Comparison of ENCODE assay signal across 17 mouse cellular contexts in the genomic region with DNA sequence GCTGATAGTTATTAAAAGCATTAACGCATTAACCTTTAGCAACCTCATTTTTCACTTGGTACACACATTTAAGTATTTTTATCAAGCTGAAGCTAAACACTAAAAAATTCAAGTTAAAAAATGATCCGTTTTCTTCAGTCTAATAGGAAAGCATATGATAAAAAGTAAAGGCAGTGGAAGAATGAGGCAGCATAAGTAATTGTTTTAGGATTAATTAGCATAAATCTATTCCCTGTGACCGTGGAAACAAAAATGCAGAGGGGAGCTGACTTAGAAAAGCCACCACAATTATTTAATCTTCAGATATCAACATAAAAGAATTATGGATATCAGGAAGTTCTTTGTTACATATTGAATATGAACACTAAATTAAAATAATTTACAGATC. TPM values are rescaled to one million over a fixed set of nuclear protein-coding genes. Genes with fewer than 3 reads are reported as not detected.
DNase-seq lines count a peak whose midpoint lies in the region; ATAC-seq and TF ChIP-seq lines count a peak whose summit lies in the region.
"Had no signal": no experiment of that assay in that cellular context is flagged by ENCODE, and none has a peak within 500 bp of the region (broad histone marks: within the 10 kb centered on the region; RNA-seq: fewer than 3 reads in every experiment).

No protein-coding gene starts in this region.

- no peak for DNase-seq in embryonic facial prominence, embryonic 10.5 days (ENCODE audit: low spot score)
- DNase-seq in forebrain, embryonic 11.5 days (ENCODE audit: low spot score), result no peak
- DNase-seq in right cerebral cortex, adult 2 months (ENCODE audit: low spot score in 2 of 2), result no peak
- no peak for DNase-seq in lung, postnatal 0 days (ENCODE audit: low spot score)
- DNase-seq in adipocyte (ENCODE audit: low spot score), result no peak
- DNase-seq: adrenal gland, postnatal 36 days; cerebellum, postnatal 25 days; gastrocnemius, postnatal 25 days; kidney, adult 2 months; kidney, postnatal 36 days; lung, adult 2 months had no signal

- H3K9me3 ChIP-seq in embryonic facial prominence, embryonic 10.5 days, result no peaks in the 10 kb centered on the region
- no peaks in the 10 kb centered on the region; the same call in 1 of the 2 replicates for H3K9me3 ChIP-seq in forebrain, embryonic 11.5 days (ENCODE audit: control insufficient read depth, low read length)
- no peaks in the 10 kb centered on the region for H3K9me3 ChIP-seq in hindbrain, embryonic 13.5 days
- H3K9me3 ChIP-seq in midbrain, embryonic 15.5 days, result no peaks in the 10 kb centered on the region
- no peaks in the 10 kb centered on the region for H3K9me3 ChIP-seq in lung, postnatal 0 days (ENCODE audit: low read length)
- H3K9me3 ChIP-seq: embryonic facial prominence, embryonic 13.5 days had no signal

- no peaks in the 10 kb centered on the region for H3K27me3 ChIP-seq in embryonic facial prominence, embryonic 10.5 days (replicated peaks; ENCODE audit: low read depth, poor library complexity, severe bottlenecking)
- H3K27me3 ChIP-seq in forebrain, embryonic 11.5 days (ENCODE audit: control insufficient read depth, insufficient read depth, low read length), result no peaks in the 10 kb centered on the region
- no peaks in the 10 kb centered on the region for H3K27me3 ChIP-seq in hindbrain, embryonic 13.5 days
- H3K27me3 ChIP-seq in midbrain, embryonic 15.5 days (replicated peaks), result no peaks in the 10 kb centered on the region
- H3K27me3 ChIP-seq in lung, postnatal 0 days (replicated peaks; ENCODE audit: insufficient read depth, low read length), result no peaks in the 10 kb centered on the region
- H3K27me3 ChIP-seq: embryonic facial prominence, embryonic 13.5 days had no signal

- H3K4me1 ChIP-seq in embryonic facial prominence, embryonic 10.5 days, result peaks cover 7% of the 10 kb centered on the region
- peaks cover 2% of the 10 kb centered on the region; the same call in 1 of the 2 replicates for H3K4me1 ChIP-seq in forebrain, embryonic 11.5 days (replicated peaks; ENCODE audit: control insufficient read depth, insufficient read depth, low read length)
- H3K4me1 ChIP-seq in hindbrain, embryonic 13.5 days (replicated peaks), result peaks cover 8% of the 10 kb centered on the region
- peaks cover 12% of the 10 kb centered on the region for H3K4me1 ChIP-seq in midbrain, embryonic 15.5 days
- no peaks in the 10 kb centered on the region; the same call in 1 of the 2 replicates for H3K4me1 ChIP-seq in lung, postnatal 0 days (ENCODE audit: insufficient read depth, low read depth, low read length)
- H3K4me1 ChIP-seq: embryonic facial prominence, embryonic 13.5 days had no signal

- no peak for ATAC-seq in forebrain, embryonic 11.5 days (replicated peaks; ENCODE audit: low FRiP score)
- no peak for ATAC-seq in hindbrain, embryonic 13.5 days (ENCODE audit: low FRiP score)
- peak; percentile 21; the same call in 1 of the 2 replicates for ATAC-seq in midbrain, embryonic 15.5 days (replicated peaks)
- ATAC-seq in lung, postnatal 0 days, result no peak

- no peak for TF ChIP-seq EP300 in lung, postnatal 0 days (IDR thresholded peaks at IDR 0.05)

- no peak for TF ChIP-seq CTCF in lung, postnatal 0 days (IDR thresholded peaks at IDR 0.05)

- peak overlapping the region; percentile 37 for H3K4me2 ChIP-seq in forebrain, embryonic 11.5 days (ENCODE audit: low read depth, low read length, severe bottlenecking)
- H3K4me2 ChIP-seq in hindbrain, embryonic 13.5 days, result peak overlapping the region; percentile 51
- H3K4me2 ChIP-seq in midbrain, embryonic 15.5 days, result peak overlapping the region; percentile 47
- no peak overlapping the region for H3K4me2 ChIP-seq in lung, postnatal 0 days (replicated peaks; ENCODE audit: low read depth, low read length)

- no peaks in the 10 kb centered on the region for H3K36me3 ChIP-seq in embryonic facial prominence, embryonic 10.5 days (replicated peaks)
- H3K36me3 ChIP-seq in forebrain, embryonic 11.5 days (ENCODE audit: control insufficient read depth, insufficient read depth, low read length), result no peaks in the 10 kb centered on the region
- H3K36me3 ChIP-seq in hindbrain, embryonic 13.5 days, result no peaks in the 10 kb centered on the region
- no peaks in the 10 kb centered on the region for H3K36me3 ChIP-seq in midbrain, embryonic 15.5 days (replicated peaks)
- H3K36me3 ChIP-seq in lung, postnatal 0 days (ENCODE audit: insufficient read depth, low read length), result no peaks in the 10 kb centered on the region
- H3K36me3 ChIP-seq: embryonic facial prominence, embryonic 13.5 days had no signal

- no peak overlapping the region for H3K9ac ChIP-seq in forebrain, embryonic 11.5 days (ENCODE audit: low read length)
- peak overlapping the region; percentile 62; the same call in 1 of the 2 replicates for H3K9ac ChIP-seq in hindbrain, embryonic 13.5 days
- peak overlapping the region; percentile 21 for H3K9ac ChIP-seq in midbrain, embryonic 15.5 days
- H3K9ac ChIP-seq in lung, postnatal 0 days (replicated peaks; ENCODE audit: low read depth), result no peak overlapping the region
- H3K9ac ChIP-seq: embryonic facial prominence, embryonic 13.5 days had no signal

- H3K27ac ChIP-seq in embryonic facial prominence, embryonic 10.5 days (replicated peaks), result peak overlapping the region; percentile 69
- no peak overlapping the region for H3K27ac ChIP-seq in forebrain, embryonic 11.5 days (ENCODE audit: low read depth, low read length)
- peak overlapping the region; percentile 90 for H3K27ac ChIP-seq in hindbrain, embryonic 13.5 days
- H3K27ac ChIP-seq in midbrain, embryonic 15.5 days, result peak overlapping the region; percentile 84
- H3K27ac ChIP-seq in lung, postnatal 0 days (ENCODE audit: low read length), result no peak overlapping the region
- H3K27ac ChIP-seq: embryonic facial prominence, embryonic 13.5 days; stomach, postnatal 0 days had no signal

- H3K4me3 ChIP-seq in embryonic facial prominence, embryonic 10.5 days, result no peak overlapping the region; the same call in 1 of the 2 replicates
- no peak overlapping the region for H3K4me3 ChIP-seq in forebrain, embryonic 11.5 days (ENCODE audit: low read depth, low read length)
- H3K4me3 ChIP-seq in hindbrain, embryonic 13.5 days, result peak overlapping the region; percentile 25
- H3K4me3 ChIP-seq in midbrain, embryonic 15.5 days, result peak overlapping the region; percentile 13
- H3K4me3 ChIP-seq in lung, postnatal 0 days (ENCODE audit: low read depth, low read length), result no peak overlapping the region
- H3K4me3 ChIP-seq: embryonic facial prominence, embryonic 13.5 days had no signal

- WGBS in embryonic facial prominence, embryonic 10.5 days, result 66% methylated on average over 3 of the region's 3 CpGs
- 38% methylated on average over 3 of the region's 3 CpGs for WGBS in forebrain, embryonic 11.5 days
- WGBS in hindbrain, embryonic 13.5 days, result 24% methylated on average over 3 of the region's 3 CpGs
- 15% methylated on average over 3 of the region's 3 CpGs for WGBS in midbrain, embryonic 15.5 days
- WGBS in lung, postnatal 0 days, result 54% methylated on average over 3 of the region's 3 CpGs

RNA-seq across cellular contexts. Expression of gene Sike1, which starts 15.2 kb away (rescaled TPM):
- polyA plus RNA-seq in embryonic facial prominence, embryonic 10.5 days (2016; fragmentation: Nextera tagmentation; extraction: Ambion mirVana), result 55.7 and 57.2 TPM in 2 replicates
- 80.7 and 102 TPM in 2 replicates for polyA plus RNA-seq in forebrain, embryonic 11.5 days (2014; fragmentation: Nextera tagmentation; extraction: Ambion mirVana)
- 54.3 and 64.6 TPM in 2 replicates for polyA plus RNA-seq in hindbrain, embryonic 13.5 days (2015; fragmentation: Nextera tagmentation; extraction: Ambion mirVana)
- 57.0 and 59.2 TPM in 2 replicates for polyA plus RNA-seq in midbrain, embryonic 15.5 days (2015; fragmentation: Nextera tagmentation; extraction: Ambion mirVana)
- 56.3 and 66.6 TPM in 2 replicates for polyA plus RNA-seq in lung, postnatal 0 days (2015; fragmentation: Nextera tagmentation; extraction: Ambion mirVana)

RNA-seq across cellular contexts. Expression of gene Nr1h5, which starts 16.4 kb away (rescaled TPM):
- polyA plus RNA-seq in embryonic facial prominence, embryonic 10.5 days (2016; fragmentation: Nextera tagmentation; extraction: Ambion mirVana), result not detected in 2 replicates
- 0.09 and 0.12 TPM in 2 replicates for polyA plus RNA-seq in forebrain, embryonic 11.5 days (2014; fragmentation: Nextera tagmentation; extraction: Ambion mirVana)
- polyA plus RNA-seq in hindbrain, embryonic 13.5 days (2015; fragmentation: Nextera tagmentation; extraction: Ambion mirVana), result 0.08 TPM in 1 of 2 replicates, not detected in the other
- 0.05 and 0.17 TPM in 2 replicates for polyA plus RNA-seq in midbrain, embryonic 15.5 days (2015; fragmentation: Nextera tagmentation; extraction: Ambion mirVana)
- 0.06 TPM in 1 of 2 replicates, not detected in the other for polyA plus RNA-seq in lung, postnatal 0 days (2015; fragmentation: Nextera tagmentation; extraction: Ambion mirVana)
- polyA plus RNA-seq: embryonic facial prominence, embryonic 13.5 days; stomach, postnatal 0 days had no signal

RNA-seq across cellular contexts. Expression of gene Csde1, which starts 39.9 kb away (rescaled TPM):
- polyA plus RNA-seq in embryonic facial prominence, embryonic 10.5 days (2016; fragmentation: Nextera tagmentation; extraction: Ambion mirVana), result 469 and 474 TPM in 2 replicates
- polyA plus RNA-seq in forebrain, embryonic 11.5 days (2014; fragmentation: Nextera tagmentation; extraction: Ambion mirVana), result 452 and 505 TPM in 2 replicates
- 448 and 460 TPM in 2 replicates for polyA plus RNA-seq in hindbrain, embryonic 13.5 days (2015; fragmentation: Nextera tagmentation; extraction: Ambion mirVana)
- 351 and 378 TPM in 2 replicates for polyA plus RNA-seq in midbrain, embryonic 15.5 days (2015; fragmentation: Nextera tagmentation; extraction: Ambion mirVana)
- polyA plus RNA-seq in lung, postnatal 0 days (2015; fragmentation: Nextera tagmentation; extraction: Ambion mirVana), result 167 and 191 TPM in 2 replicates

RNA-seq across cellular contexts. Expression of gene Sycp1, which starts 44.4 kb away (rescaled TPM):
- not detected in 2 replicates for polyA plus RNA-seq in embryonic facial prominence, embryonic 10.5 days (2016; fragmentation: Nextera tagmentation; extraction: Ambion mirVana)
- polyA plus RNA-seq in forebrain, embryonic 11.5 days (2014; fragmentation: Nextera tagmentation; extraction: Ambion mirVana), result not detected in 2 replicates
- not detected in 2 replicates for polyA plus RNA-seq in hindbrain, embryonic 13.5 days (2015; fragmentation: Nextera tagmentation; extraction: Ambion mirVana)
- polyA plus RNA-seq in midbrain, embryonic 15.5 days (2015; fragmentation: Nextera tagmentation; extraction: Ambion mirVana), result not detected in 2 replicates
- polyA plus RNA-seq in lung, postnatal 0 days (2015; fragmentation: Nextera tagmentation; extraction: Ambion mirVana), result not detected in 2 replicates
- polyA plus RNA-seq: embryonic facial prominence, embryonic 13.5 days; heart, embryonic 16.5 days; kidney, adult 2 months; limb, embryonic 14.5 days; lung, adult 2 months; stomach, postnatal 0 days had no signal

Comparison
In these comparisons a context has a peak if more than half of its experiments do, and no peak if none do; other contexts are left out.
1. H3K27ac ChIP-seq: peak in embryonic facial prominence, embryonic 10.5 days (single experiment), hindbrain, embryonic 13.5 days (single experiment) and midbrain, embryonic 15.5 days (single experiment); none in forebrain, embryonic 11.5 days (single experiment) and lung, postnatal 0 days (single experiment).
2. H3K4me3 ChIP-seq: peak in hindbrain, embryonic 13.5 days (single experiment) and midbrain, embryonic 15.5 days (single experiment); none in embryonic facial prominence, embryonic 10.5 days (single experiment), forebrain, embryonic 11.5 days (single experiment) and lung, postnatal 0 days (single experiment).
3. H3K9ac ChIP-seq: peak in hindbrain, embryonic 13.5 days (single experiment) and midbrain, embryonic 15.5 days (single experiment); none in forebrain, embryonic 11.5 days (single experiment) and lung, postnatal 0 days (single experiment).